Mouse (Mus musculus) spleen, postnatal 14 days (tissue): ENCODE data around the gene Slc24a1.

Experiments used
- DNase-seq, 2 experiments: peaks; one replicate each; pipeline ENCODE4 v3.0.0; 2021 to 2022; ENCODE audit warnings: low spot score in 2 of 2

Slc24a1 gene

GRCm38 (mm10) chr9:64937491-64937890 lies 13.9 kb downstream of the Slc24a1 start:
- no peak for DNase-seq

DNA sequence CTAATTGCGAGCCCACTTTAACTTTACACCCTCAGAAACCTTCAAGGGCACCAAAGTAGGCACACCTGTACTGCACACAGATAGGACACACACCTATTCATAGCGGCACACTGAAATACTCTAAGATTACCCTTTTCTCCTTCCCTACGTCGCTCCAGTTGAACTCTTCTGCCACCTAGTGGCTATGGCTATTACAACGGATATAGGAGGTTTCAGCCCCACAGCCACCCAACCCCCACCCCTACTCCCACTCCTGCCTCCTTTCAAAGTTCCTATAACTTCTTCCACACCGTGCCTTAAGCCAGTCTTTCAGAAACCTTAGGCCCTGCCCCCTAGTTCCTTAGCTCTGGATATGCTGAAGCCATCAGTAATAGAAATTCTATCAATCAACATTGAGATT lies 14.9 kb downstream of the Slc24a1 start:
- DNase-seq, result peak in 1 of 2 experiments; percentile 68

GRCm38 (mm10) chr9:64934015-64934754 lies 17.2 kb downstream of the Slc24a1 start:
- no peak for DNase-seq

- DNase-seq, result no peak
Measured at GRCm38 (mm10) chr9:64931751-64932610, 19.4 kb downstream of the Slc24a1 start.

GRCm38 (mm10) chr9:64930256-64930655 lies 21.2 kb downstream of the Slc24a1 start:
- DNase-seq, result no peak

- DNase-seq, result no peak
Measured at GRCm38 (mm10) chr9:64926201-64926991, 25.0 kb downstream of the Slc24a1 start.

- DNase-seq, result no peak
Measured at GRCm38 (mm10) chr9:64925771-64926170, 25.6 kb downstream of the Slc24a1 start.

- DNase-seq, result no peak
Measured at GRCm38 (mm10) chr9:64918560-64918959, 32.8 kb downstream of the Slc24a1 start.

DNA sequence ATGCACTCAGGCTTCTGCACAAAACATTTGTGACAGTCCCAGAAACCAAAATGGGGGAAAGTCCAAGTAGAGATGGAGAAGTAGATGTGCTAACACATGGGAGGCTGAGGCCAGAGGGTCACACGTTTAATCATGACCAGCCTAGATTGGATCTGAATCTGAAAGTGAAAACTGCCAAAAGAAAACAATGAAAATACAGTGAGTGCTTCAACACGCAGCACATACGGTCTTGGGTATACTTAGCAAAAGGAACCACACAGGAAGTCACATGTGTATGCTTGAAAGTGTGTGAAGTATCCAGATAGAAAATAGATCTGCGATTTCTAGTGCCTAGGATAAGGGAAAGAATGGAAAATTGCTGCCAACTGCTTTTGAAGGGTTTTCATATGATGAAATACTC lies 36.8 kb downstream of the Slc24a1 start:
- DNase-seq, result no peak

DNA sequence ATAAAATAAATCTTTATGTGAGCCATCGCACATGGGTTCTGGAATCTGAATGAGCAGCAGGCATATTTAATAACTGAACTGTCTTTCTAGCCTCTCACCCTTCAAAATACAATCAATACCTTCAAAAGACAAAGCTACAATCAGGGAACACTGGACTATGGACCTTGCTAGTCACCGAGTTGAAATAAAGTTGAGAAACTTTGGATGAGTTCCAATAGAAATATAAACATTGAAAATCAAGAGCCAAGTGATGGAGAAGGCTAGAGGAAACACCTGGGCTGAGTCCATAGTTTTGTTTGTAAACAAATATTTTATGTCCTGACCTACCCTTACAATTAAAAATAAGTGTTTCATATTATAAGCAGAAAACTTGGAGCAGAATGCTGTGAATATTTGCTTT lies 37.4 kb downstream of the Slc24a1 start:
- no peak for DNase-seq

- no peak for DNase-seq
Measured at GRCm38 (mm10) chr9:64913406-64913805, 38.0 kb downstream of the Slc24a1 start.

DNA sequence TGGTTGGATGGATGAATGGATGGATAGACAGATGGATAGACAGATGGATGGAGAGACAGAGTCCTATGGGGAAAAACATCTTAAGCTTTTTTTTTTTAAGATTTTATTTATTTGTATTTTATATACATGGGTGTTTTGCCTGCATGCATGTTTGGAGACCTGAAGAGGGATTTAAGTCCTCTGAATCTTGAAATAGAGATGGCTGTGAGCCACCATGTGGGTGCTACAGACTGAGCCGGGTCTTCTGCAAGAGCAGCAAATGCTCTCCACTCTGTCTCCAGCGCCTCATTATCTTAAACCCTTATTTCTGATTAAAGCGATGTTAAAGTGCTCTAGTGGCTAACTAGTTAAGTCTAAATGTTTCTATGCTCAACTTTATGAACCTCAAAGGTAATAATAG lies 44.0 kb downstream of the Slc24a1 start:
- DNase-seq, result no peak

DNA sequence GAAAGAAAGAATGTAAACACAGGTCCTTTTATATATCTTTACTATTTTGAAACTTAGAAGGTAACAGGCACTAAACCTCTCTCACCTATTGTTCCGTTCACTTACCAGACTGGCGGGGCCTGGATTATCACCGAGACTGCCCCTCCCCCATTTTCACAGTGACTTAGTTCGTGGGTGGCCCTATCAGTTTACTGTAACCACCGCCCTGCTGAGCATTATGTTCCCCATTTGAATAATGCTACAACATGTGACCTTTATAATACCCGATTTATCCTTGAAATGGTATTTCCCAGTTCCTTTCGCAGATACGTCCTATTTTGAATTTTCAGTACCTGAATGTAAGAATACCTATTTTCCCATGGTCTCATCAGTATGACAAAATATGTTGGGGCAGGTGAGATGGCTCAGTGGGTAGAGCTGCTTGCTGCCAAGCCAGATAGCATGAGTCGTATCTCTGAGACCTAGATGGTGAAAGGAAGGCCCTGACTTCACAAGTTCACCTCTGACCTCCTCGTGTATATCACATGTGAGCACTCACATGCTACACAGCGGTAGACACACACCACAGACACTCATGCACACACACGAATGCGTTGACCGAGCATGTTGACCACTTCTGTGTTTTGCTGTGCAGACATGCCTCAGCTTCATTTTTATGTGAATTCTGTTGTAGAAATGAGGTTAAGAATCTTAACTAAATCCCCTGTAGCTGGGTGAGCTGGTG lies 46.3 kb downstream of the Slc24a1 start:
- DNase-seq, result no peak

GRCm38 (mm10) chr9:64903386-64903785 lies 48.0 kb downstream of the Slc24a1 start:
- DNase-seq, result peak; percentile 52 to 70

DNA sequence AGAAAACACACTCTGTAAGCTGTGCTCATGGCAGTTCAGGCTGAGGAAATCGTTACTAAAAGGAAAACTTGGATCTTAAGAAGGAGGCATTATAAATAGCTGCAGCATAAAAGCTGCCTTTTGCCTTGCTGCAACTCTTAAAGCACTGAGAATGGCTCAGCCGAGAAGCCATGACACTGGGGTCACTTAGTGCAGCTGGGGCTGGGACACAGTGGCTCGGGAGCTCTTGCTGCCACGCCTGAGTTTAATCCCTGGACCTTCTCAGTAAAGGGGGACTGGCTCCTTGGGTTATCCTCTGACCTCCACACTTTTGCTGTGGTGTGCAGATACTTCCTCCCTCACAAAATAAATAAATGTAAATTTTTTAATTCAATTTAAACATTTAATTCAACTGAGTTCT lies 48.5 kb downstream of the Slc24a1 start:
- no peak for DNase-seq

DNA sequence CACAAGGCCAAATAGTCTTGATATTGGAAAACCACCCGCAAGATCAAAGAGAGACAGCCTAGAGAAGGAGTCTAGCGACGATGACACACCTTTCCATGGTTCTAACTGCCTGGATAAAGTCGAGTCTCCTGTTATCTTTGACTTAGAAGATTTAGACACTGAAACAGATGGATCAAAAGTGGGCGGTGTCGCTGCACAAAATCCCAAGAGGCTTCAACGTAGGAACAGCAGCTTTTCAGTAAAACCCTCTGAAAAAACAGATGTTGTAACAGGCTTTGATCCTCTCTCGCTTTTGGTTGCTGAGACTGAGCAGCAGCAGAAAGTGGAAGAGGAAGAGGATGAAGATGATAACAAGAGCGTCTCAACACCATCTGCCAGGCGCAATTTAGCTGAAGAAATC lies 54.8 kb downstream of the Slc24a1 start:
- no peak for DNase-seq

GRCm38 (mm10) chr9:64886008-64886407 lies 65.4 kb downstream of the Slc24a1 start:
- DNase-seq, result no peak
